Mouse (Mus musculus): ENCODE results near the gene Gm27029.
"Not testable (repeated sequence)": the region's sequence is repeated elsewhere in the genome, so short reads cannot be mapped to it uniquely, and the experiment has no call there.

Gm27029 gene

DNA sequence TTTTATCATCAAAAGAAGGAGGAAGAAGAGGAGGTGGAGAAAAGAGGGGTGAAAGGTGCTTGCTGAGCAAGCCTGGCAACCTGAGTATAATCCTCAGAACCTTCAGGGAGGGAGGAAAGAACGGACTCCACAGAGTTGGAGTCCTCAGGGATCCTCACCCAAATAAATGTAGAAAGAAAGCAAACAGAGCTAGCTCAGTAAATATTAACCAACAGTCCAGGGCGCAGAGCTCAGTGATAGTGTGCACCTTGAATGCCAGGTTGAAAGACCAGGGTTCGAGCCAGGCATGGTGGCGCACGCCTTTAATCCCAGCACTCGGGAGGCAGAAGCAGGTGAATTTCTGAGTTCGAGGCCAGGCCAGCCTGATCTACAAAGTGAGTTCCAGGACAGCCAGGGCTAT is 31.0 kb upstream of the Gm27029 start:
- DNase-seq (ENCODE audit: low spot score in 2 of 2): no peak

GRCm38 (mm10) chr11:101454702-101455101 is 30.1 kb upstream of the Gm27029 start:
- no peak for DNase-seq (ENCODE audit: low spot score in 2 of 2)

- no peak for DNase-seq (ENCODE audit: low spot score in 2 of 2)
Observed at GRCm38 (mm10) chr11:101452093-101452774, 27.6 kb upstream of the Gm27029 start.

DNA sequence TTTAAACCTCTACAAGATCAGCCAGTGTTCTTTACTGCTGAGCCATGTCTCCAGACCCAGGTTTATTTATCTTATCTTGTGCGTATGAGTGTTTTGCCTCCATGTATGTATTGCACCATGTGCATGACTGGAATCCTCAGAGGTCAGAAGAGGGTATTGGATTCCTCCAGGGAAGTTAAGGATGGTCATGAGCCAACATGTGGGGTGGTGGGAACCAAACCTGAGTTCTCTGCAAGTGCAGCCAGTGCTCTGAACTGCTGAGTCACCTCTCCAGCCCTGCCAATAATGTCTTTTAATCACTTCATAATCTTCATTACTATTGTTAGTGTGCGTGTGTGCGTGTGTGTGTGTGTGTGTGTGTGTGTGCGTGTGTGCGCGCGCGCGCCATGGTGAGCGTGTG is 26.9 kb upstream of the Gm27029 start:
- DNase-seq (ENCODE audit: low spot score in 2 of 2): no peak

GRCm38 (mm10) chr11:101450394-101450793 is 25.8 kb upstream of the Gm27029 start:
- DNase-seq (ENCODE audit: low spot score in 2 of 2): no peak

DNA sequence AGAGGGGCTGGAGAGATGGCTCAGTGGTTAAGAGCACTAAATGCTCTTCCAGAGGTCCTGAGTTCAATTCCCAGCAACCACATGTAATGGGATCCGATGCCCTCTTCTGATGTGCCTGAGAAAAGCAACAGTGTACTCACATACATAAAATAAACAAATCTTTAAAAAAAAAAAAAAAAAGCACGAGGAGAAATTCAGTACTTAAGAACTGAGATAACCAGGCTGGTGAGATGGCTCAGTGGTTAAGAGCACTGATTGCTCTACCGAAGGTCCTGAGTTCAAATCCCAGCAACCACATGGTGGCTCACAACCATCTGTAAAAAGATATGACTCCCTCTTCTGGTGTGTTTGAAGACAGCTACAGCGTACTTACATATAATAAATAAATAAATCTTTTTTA is 25.0 kb upstream of the Gm27029 start:
- not testable (repeated sequence) for DNase-seq (ENCODE audit: low spot score in 2 of 2)

DNA sequence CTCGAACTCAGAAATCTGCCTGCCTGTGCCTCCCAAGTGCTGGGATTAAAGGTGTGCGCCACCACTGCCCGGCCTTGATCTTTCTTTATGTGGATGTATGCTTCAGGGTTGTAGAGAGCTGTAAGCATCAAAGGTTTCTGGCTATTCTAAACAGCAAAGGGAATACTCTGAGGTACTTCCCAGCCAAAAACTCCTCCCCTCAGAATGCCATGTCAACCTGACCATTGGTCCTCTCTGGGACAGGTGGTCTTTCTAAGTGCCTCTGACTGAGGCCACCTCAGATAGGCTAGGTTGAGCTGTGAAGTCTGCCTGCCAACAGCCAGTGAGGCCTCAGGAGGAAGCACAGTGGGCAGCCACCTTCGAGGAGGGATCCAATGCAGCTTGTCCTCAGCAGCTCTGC is 24.3 kb upstream of the Gm27029 start:
- DNase-seq (ENCODE audit: low spot score in 2 of 2): no peak

- peak; percentile 45 to 54 for DNase-seq (ENCODE audit: low spot score in 2 of 2)
Observed at GRCm38 (mm10) chr11:101448274-101448746, 23.7 kb upstream of the Gm27029 start, which contains the start of gene Ifi35. TSS of gene Ifi35 (plus strand) at chr11:101448407.

DNA sequence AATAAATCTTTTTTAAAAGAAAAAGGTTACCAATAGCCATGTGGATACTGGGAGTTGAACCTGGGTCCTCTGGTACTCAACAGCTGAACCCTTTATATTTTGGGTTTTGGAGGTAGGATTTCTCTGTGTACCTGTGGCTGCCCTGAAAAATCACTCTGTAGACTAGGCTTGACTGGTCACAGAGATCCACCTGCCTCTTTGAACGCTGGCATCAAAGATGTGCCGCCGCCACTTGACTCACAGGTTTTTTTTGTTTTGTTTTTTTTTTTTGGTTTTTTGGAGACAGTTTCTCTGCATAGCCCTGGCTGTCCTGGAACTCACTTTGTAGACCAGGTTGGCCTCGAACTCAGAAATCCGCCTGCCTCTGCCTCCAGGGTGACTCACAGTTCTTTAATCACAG is 23.2 kb upstream of the Gm27029 start:
- DNase-seq (ENCODE audit: low spot score in 2 of 2): no peak

- DNase-seq (ENCODE audit: low spot score in 2 of 2): not testable (repeated sequence)
Observed at GRCm38 (mm10) chr11:101446860-101447259, 22.3 kb upstream of the Gm27029 start.

DNA sequence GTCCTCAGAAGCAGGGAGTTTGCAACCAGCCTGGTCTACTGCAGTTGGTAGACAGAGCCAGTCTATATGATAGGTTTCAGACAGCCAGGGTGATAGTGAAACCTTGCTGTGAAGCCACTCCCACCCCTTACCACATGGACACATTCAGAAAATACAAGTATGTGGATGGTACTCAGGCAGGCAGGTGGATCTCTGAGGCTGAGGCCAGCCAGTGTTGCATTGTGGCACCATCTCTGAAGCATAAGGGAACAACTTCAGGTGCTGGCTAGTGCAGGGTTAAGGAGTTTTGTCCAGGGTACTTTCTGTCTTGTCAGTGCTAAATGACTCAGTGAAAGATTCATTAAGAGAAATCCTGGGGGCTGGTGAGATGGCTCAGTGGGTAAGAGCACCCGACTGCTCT is 21.7 kb upstream of the Gm27029 start:
- no peak for DNase-seq (ENCODE audit: low spot score in 2 of 2)

DNA sequence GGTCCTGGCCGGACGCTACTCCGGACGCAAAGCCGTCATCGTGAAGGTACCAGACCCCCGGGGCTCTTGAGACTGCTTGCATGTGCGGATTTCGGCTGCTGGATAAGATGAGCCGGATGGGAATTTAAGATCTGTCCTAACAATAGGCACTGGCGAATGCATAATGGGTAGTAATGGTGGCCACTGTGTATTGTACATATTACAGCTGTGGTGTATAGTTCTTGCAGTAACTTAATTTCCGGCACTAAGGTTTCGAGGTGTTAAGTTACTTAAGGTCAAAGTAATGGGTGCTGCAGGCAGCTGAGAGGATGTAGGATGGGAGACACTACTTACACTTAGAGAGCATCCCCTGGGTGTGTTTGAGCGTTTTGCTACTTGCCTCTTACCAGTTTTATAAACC is 18.2 kb upstream of the Gm27029 start:
- DNase-seq (ENCODE audit: low spot score in 2 of 2): no peak

DNA sequence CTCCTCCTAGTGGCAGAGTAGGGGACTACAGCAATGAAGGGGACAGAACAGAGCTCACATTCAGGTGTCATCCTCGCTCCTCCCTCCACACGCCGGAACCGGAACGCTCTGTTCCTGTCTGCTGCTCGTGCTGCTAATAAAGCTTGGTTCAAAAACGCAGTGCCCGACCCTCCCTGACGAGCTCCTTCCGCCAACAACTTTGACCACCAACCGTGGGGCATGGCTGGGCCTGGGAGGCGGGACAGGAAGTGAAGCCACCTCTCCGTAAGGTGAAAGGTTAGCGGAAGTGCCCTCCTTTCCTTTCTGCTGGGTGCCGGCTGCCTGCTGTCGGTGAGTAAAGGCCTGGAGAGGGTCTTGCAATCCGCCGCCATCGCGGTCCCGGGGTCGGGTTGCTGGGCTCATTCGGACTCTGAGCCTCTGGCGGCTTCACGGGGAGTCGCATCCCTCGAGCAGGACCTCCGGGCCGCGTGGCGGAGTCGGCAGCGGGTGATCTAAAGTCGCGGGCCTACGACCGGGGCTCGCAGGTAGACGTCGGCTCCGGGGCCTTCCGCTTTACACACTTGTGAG is 17.6 kb upstream of the Gm27029 start, which contains the start of gene Rpl27:
Rpl27 (plus strand) TSS at position 172 of the 567 bp plus-strand sequence.
- DNase-seq (ENCODE audit: low spot score in 2 of 2): peak; percentile 95 to 99

GRCm38 (mm10) chr11:101441450-101442126 is 17.0 kb upstream of the Gm27029 start:
- not testable (repeated sequence) for DNase-seq (ENCODE audit: low spot score in 2 of 2)

- DNase-seq (ENCODE audit: low spot score in 2 of 2): not testable (repeated sequence)
Observed at GRCm38 (mm10) chr11:101438006-101438405, 13.4 kb upstream of the Gm27029 start.

DNA sequence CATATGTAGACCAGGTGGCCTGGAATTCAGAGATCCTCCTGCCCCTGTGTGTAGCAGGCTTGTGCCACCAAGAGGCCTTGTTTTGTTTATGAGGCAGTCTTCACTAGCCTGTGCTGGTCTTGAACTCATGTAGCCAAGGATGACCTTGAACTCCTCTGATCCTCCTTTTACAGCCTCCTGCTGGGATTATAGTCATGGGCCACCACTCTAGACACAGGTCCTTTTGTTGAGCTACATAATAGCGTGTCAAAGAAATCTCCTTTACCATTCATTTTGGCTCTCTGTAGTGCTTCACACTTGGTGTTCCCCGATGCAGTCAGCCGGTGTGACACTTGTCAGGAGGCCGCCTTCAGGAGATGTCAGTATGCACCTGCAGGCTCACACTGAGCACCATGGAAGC is 12.3 kb upstream of the Gm27029 start:
- DNase-seq (ENCODE audit: low spot score in 2 of 2): no peak

DNA sequence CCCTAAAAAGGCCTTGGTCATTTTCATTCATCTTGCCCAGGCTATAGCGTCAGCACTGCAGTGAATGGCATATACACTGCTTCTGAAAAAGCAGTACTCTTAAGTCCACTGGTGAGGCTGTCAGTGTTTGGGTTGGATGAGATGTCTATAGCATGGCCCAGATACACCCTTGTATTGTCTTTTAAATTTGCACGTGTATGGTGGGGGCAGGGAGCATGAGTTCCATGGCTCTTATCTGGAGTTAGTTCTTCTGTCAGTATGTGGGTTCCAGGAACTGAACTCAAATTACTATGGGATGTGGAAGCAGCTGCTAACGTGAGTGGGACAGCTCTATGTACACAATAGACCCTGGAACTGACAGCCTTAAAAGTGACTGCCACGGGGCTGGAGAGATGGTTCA is 11.2 kb upstream of the Gm27029 start:
- no peak for DNase-seq (ENCODE audit: low spot score in 2 of 2)

GRCm38 (mm10) chr11:101433396-101433795 is 8.8 kb upstream of the Gm27029 start:
- DNase-seq (ENCODE audit: low spot score in 2 of 2): no peak

DNA sequence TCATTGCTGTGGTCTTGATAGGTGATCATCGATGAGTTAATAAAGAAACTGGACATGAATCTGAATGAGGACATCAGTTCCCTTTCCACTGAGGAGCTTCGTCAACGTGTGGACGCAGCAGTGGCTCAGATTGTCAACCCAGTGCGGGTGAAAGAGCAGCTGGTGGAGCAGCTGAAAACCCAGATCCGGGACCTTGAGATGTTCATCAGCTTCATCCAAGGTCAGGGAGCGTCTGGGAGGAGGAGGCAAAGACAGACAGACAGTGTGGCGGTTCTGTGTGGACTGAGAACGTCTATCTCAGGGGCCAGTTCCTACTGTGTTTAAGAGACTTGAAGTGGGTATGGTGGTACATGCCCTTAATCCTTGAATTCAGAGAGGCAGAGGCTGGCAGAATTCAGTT is 6.7 kb upstream of the Gm27029 start:
- no peak for DNase-seq (ENCODE audit: low spot score in 2 of 2)

DNA sequence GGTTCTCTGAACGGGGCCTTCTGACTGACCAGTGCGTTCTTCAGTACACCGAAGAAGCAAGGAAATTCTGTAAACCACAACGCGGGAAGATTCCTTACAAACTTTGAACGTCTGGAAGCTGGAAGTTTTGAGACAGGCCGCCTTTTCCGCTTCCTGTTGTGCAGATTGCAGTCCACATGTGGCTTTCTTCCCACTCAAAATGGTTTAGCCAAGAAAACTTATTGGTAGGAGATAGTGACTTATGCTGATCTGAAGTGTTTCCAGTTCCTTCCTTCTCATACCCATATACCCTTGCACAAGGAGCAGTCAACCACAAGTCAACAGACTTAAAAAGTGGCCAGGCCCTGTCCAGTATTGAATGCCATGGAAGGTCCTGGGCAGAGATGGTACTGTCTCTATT is 1.6 kb upstream of the Gm27029 start:
- no peak for DNase-seq (ENCODE audit: low spot score in 2 of 2)

- DNase-seq (ENCODE audit: low spot score in 2 of 2): peak; percentile 97 to 99
Observed at GRCm38 (mm10) chr11:101424925-101425813, 573 bp upstream of the Gm27029 start, which contains the start of the genes Rundc1 and Ptges3l. TSS of gene Rundc1 (plus strand) at chr11:101425085. TSS of gene Ptges3l (minus strand) at chr11:101425333.

DNA sequence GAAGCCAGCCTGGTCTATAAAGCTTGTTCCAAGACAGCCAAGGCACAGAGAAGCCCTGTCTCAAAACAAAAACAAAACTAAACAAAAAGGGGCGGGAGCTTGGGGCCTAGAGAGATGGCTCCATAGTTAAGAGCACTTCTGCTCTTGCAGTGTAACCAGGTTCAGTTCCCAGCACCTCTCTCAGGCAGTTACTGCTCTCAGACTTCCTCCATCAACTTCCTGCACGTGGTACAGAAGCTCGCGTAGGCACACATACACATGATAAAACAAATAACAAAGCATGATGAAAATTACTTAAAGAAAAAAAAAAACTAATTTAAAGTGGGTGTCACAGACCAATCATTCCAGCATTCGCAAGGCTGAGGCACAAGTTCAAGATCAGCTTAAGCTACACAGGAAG is 4.4 kb downstream of the Gm27029 start:
- no peak for DNase-seq (ENCODE audit: low spot score in 2 of 2)
